Mouse (Mus musculus): ENCODE data around the gene Fyttd1.

DNA sequence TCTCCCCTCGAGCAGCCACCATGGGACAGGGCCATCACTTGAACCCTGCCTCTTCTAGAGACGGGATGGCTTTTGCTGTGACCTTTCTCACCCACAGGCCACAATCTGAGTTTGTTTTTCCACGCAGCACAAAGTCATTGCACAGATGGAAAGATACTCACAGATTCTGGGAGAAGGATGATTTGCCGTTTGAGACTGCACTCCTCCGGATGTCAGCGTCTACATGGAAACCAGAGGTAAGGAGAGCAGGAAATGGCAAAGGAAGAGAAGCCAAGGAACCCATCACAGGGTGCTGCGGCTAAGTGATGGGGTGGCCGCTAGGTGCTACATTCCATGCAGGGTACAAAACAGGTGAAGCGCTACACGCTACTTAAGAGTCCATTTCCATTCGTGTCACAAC, 48.2 kb upstream of the Fyttd1 start:
- no peak for TF ChIP-seq CTCF (IDR thresholded peaks at IDR 0.05; ENCODE audit: borderline replicate concordance, insufficient read depth, low read depth, low read length)
- no peak for TF ChIP-seq POLR2A (IDR thresholded peaks at IDR 0.05; ENCODE audit: borderline replicate concordance, insufficient read depth, low read length)

All from cerebellum, adult 2 months (tissue).